Mouse (Mus musculus) neural tube, embryonic 11.5 days (tissue): ENCODE data around the gene Birc6. TPM values are rescaled to one million over a fixed set of nuclear protein-coding genes. Genes with fewer than 3 reads are reported as not detected.
A peak's percentile ranks its signal among the peaks of the same experiment; 100 is the strongest.

Source experiments
- ATAC-seq: fragments of 200-750 bp; cut with Nextera tagmentation; 2 replicates; pipeline ENCODE4 v1.8.0; 2017; ENCODE audit warnings: moderate number of reproducible peaks, mild to moderate bottlenecking, moderate TSS enrichment, moderate library complexity; ENCODE audit not compliant: insufficient read depth, low FRiP score, low TSS enrichment
- DNase-seq: peaks from one replicate; pipeline ENCODE4 v3.0.0-alpha.2; 2015; ENCODE audit warnings: low spot score
- H3K27ac ChIP-seq: fragments of 300-500 bp; sonication (generic); 2 replicates; pipeline ENCODE4 v1.5.1; 2014; ENCODE audit warnings: low read depth, mild to moderate bottlenecking, low read length
- H3K27me3 ChIP-seq: fragments of 300-500 bp; sonication (generic); 2 replicates; pipeline ENCODE4 v1.6.1; 2014; ENCODE audit warnings: mild to moderate bottlenecking, low read length, mixed read lengths; ENCODE audit not compliant: control insufficient read depth, insufficient read depth
- H3K36me3 ChIP-seq: fragments of 300-500 bp; sonication (generic); 2 replicates; pipeline ENCODE4 v1.6.1; 2014; ENCODE audit warnings: mild to moderate bottlenecking, low read length, moderate library complexity, mixed read lengths; ENCODE audit not compliant: control insufficient read depth, insufficient read depth
- H3K4me1 ChIP-seq: fragments of 300-500 bp; sonication (generic); 2 replicates; pipeline ENCODE4 v1.6.1; 2014; ENCODE audit warnings: low read length, mixed read lengths; ENCODE audit not compliant: control insufficient read depth, insufficient read depth
- H3K4me2 ChIP-seq: fragments of 300-500 bp; sonication (generic); 2 replicates; pipeline ENCODE4 v1.6.1; 2014; ENCODE audit warnings: low read depth, mild to moderate bottlenecking, moderate library complexity
- H3K4me3 ChIP-seq: fragments of 300-500 bp; sonication (generic); 2 replicates; pipeline ENCODE4 v1.5.1; 2014; ENCODE audit warnings: low read depth, low read length
- H3K9ac ChIP-seq: fragments of 300-500 bp; sonication (generic); 2 replicates; pipeline ENCODE4 v1.6.1; 2014; ENCODE audit warnings: mild to moderate bottlenecking, low read length
- H3K9me3 ChIP-seq: fragments of 300-500 bp; sonication (generic); 2 replicates; pipeline ENCODE4 v1.6.1; 2016; ENCODE audit warnings: low read length; ENCODE audit not compliant: control insufficient read depth
- WGBS: fragments of 180-500 bp; shearing (Covaris S2); extraction: QIAGEN DNeasy Blood & Tissue Kit; methylation state at CpG from one replicate; pipeline ENCODE4 v1.1.7; 2014; 5-methylcytosine and 5-hydroxymethylcytosine counted together
- polyA plus RNA-seq: library from polyadenylated mRNA; unstranded; fragments of >200 nt; fragmentation: Nextera tagmentation; extraction: Ambion mirVana; gene quantifications from 2 replicates; pipeline ENCODE4 v1.2.1, GENCODE M21; 2014

Birc6 gene
- polyA plus RNA-seq, 1 experiment from 2014 or later, result 79.5 TPM

DNA sequence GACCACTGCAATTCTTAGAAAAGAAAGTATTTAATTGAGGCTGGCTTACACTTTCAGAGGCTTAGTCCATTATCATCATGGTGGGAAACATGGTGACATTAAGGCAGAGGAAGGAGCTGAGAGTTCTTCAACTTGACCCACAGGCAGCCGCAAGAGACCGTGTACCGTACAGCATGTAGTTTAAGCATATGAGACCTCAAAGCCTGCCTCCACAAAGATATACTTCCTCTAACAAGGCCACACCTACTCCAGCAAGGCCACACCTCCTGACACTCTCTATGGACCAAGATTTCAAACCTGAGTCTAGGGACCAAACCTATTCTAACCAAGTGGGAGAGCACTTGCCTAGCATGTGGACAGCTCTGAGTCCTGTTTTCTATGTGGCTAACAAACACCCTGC is 19.5 kb upstream of the Birc6 start:
- Histone ChIP-seq H3K4me3 (no peak overlapping the region), H3K4me2 (no peak overlapping the region), H3K27ac (no peak overlapping the region), H3K9ac (no peak overlapping the region), H3K9me3 (no peaks in the 10 kb centered on the region), H3K36me3 (no peaks in the 10 kb centered on the region), H3K4me1 (no peaks in the 10 kb centered on the region), H3K27me3 (no peaks in the 10 kb centered on the region)
- ATAC-seq (no peak), DNase-seq (no peak)
- WGBS, result 95% methylated on average over 3 of the region's 3 CpGs

DNA sequence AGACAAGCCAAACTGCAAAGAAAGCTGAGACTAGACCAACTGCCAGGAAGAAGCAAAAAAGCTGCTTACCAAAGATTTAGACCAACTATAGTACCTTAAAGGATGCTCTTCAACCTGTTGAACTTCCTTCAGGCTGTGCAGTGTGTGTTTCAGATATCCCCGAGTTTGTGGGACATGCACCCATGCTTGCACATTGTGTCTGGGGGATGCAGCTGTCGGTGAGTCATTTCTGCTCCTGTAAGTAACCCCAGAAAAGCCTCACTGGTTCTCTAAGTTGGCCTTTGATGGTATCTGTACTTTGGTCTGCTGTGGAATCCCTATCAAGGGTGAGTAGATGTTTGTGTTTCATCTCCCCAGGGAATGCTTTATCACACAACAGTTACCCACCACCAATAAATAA is 15.8 kb upstream of the Birc6 start:
- Histone ChIP-seq H3K36me3 (no peaks in the 10 kb centered on the region), H3K9ac (no peak overlapping the region), H3K9me3 (no peaks in the 10 kb centered on the region), H3K27me3 (no peaks in the 10 kb centered on the region), H3K27ac (no peak overlapping the region), H3K4me1 (no peaks in the 10 kb centered on the region), H3K4me3 (no peak overlapping the region), H3K4me2 (no peak overlapping the region)
- WGBS, result 79% methylated on average over 2 of the region's 2 CpGs
- ATAC-seq (no peak), DNase-seq (no peak)

DNA sequence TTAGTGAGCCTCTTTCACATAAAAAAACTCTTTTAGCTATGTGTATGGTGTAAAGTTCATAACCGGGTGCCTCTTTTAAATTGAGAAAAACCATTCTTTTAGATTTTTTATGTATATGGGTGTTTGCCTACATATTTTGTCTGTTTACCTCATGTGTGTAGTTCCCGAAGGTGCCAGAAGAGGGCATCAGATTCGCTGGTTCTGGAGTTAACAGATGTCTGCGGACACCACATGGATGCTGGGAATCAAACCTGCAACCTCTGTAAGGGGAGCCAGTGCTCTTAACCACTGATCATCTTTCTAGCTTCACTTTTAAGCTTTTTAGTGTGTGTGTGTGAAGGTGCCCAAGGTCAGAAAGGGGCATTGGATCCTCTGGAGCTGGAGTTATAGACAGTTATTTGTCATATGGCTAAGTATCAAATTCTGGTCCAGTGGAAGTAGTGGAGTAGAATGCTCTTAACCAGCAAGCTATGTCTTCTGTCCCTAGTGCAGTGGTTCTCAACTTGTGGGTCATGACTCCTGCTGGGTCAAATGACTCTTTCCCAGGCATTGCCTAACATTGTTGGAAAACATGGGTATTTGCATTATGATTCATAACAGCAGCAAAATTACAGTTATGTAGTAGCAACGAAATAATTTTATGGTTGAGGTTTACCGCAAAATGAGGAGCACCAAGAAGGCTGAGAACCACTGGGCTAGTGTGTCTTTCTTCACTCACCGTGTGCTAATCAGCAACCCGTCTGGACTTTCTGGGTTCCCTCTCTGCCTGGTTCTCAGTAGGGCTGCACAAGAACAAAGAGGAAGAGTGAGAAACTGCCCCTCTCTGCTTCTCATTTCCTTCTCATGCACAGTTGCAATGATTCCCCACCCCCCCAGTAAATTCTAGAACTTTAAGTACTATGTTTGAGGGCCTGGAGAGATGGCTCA is 5.0 kb upstream of the Birc6 start:
- Histone ChIP-seq H3K4me1 (no peaks in the 10 kb centered on the region), H3K4me3 (no peak overlapping the region), H3K9me3 (no peaks in the 10 kb centered on the region), H3K4me2 (no peak overlapping the region), H3K9ac (no peak overlapping the region), H3K27me3 (no peaks in the 10 kb centered on the region), H3K36me3 (no peaks in the 10 kb centered on the region), H3K27ac (no peak overlapping the region)
- ATAC-seq, result no peak
- WGBS, result 81% methylated on average over 8 of the region's 8 CpGs
- DNase-seq, result no peak

DNA sequence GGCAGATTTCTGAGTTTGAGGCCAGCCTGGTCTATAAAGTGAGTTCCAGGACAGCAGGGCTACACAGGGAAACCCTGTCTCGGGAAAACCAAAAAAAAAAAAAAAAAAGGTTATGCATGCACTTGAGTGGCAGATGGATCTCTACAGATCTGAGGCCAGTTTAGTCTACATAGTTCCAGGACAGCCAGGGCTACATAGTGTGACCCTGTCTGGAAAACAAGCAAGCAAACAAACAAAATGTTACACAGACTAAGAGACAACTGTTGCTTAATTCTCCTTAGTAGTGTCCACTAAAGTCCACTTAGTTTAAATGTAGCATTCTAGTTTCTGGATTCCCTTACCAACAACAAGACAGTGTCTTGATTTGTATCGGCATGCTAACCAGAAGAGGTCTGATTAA is 2.0 kb upstream of the Birc6 start:
- Histone ChIP-seq H3K27me3 (no peaks in the 10 kb centered on the region), H3K36me3 (no peaks in the 10 kb centered on the region), H3K9ac (no peak overlapping the region), H3K4me3 (no peak overlapping the region), H3K4me2 (no peak overlapping the region), H3K4me1 (peaks cover 7% of the 10 kb centered on the region; the same call in 1 of the 2 replicates), H3K9me3 (no peaks in the 10 kb centered on the region), H3K27ac (no peak overlapping the region)
- DNase-seq (no peak), ATAC-seq (no peak)
- 89% methylated on average over 2 of the region's 2 CpGs for WGBS

DNA sequence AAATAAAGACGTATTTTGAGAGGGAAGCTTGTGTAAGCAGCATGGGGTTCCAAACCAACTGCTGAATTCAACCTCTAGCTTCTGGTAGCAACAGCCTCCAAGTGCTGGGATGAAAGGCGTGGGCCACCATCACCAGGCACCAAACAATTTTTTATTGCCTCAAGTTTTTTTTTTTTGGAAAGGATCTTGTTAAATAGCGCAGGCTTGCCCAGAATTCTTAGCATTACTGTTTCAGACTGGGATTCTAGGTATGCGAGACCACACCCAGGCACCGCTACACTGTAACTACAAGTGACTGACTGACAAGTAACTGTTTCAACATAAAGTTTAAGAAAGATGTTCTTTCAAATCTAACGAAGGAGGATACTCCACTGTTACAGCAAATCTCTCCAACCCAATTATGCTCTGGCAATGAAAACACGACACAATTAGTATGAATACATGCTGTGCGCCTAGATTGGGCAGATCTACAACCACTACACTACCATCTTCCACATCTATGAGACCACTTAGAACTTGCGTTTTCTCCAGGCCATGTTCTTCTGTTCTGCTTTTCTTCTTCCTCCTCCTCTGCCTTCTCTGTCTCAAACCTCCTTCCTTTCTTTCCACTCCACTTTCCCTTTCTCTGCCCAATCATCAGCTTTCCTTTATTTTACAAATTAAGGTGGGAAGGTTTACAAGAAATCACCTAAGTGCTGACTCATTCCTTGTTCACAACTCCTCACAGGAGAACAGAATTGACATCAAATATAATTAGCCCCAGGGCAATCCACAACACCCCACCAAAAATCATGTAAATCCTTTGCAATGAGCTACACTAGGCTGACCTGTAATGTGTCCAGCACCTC is 1.1 kb upstream of the Birc6 start:
- ATAC-seq (no peak; the same call in 1 of the 2 replicates), DNase-seq (no peak)
- Histone ChIP-seq H3K4me2 (peak overlapping the region; percentile 43), H3K4me1 (peaks cover 7% of the 10 kb centered on the region; the same call in 1 of the 2 replicates), H3K27ac (no peak overlapping the region), H3K4me3 (peak overlapping the region; percentile 71; the same call in 1 of the 2 replicates), H3K9ac (peak overlapping the region; percentile 64; the same call in 1 of the 2 replicates), H3K36me3 (no peaks in the 10 kb centered on the region), H3K27me3 (no peaks in the 10 kb centered on the region), H3K9me3 (no peaks in the 10 kb centered on the region)
- 90% methylated on average over 9 of the region's 9 CpGs for WGBS

DNA sequence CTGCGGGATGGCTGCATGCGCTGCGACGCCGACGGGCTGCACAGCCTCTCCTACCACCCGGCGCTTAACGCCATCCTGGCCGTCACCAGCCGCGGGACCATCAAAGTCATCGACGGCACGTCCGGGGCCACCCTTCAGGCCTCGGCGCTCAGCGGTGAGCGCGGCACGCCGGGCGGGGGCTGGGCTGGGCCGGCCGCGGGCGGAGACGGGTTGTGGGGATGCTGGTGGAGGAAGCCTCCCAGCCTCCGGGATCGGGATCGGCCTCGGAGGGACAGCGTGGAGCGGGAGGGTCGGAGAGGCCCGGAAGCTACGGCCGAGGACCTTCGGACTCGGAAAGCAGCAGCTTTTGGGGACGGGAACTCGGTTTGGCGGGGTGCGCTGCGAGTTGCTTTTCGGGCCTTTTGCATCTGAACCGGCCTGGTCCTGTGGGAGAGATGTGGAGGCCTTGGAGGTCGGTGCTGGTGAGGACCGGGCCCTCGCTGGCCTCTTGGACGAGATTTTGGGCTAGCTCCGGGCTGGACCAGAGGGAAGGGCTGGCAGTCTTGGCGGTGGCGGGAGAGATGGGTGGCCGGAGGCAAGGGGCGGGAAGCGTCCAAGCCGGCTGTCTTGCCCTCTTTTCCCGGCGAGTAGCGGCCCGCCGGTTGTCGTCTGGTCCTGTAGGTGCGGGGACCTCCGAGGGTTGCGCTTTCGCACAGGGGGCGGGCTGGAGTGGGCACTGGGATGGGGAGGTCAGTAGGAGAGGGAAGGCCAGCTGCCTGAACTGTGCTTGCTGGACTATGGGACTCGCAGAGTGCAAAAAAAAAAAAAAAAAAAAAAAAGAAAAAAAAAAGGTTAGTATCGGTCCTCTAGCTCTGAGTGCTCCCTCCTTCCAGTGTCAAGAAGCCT is 795 bp downstream of the Birc6 start:
- H3K9ac ChIP-seq, result peak overlapping the region; percentile 90
- DNase-seq, result no peak

DNA sequence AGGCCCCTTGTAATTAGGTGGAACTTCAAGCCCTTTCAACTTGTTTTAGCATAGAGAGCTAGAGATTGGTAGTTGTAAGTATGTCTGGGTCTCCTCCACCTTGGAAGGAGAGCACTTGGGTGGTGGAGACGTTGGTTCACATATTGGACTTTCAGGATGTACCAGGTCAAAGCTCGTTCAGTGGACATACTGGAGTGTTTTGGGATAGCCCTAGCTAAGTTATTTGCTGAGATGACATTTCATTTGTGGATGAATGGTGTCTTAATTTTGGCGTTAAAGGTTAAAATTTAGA is 1.4 kb downstream of the Birc6 start:
- Histone ChIP-seq H3K27ac (no peak overlapping the region; the same call in 1 of the 2 replicates), H3K9me3 (no peaks in the 10 kb centered on the region), H3K9ac (peak overlapping the region; percentile 90), H3K4me1 (peaks cover 7% of the 10 kb centered on the region; the same call in 1 of the 2 replicates), H3K36me3 (no peaks in the 10 kb centered on the region), H3K4me2 (peak overlapping the region; percentile 75), H3K27me3 (no peaks in the 10 kb centered on the region), H3K4me3 (peak overlapping the region; percentile 71)
- DNase-seq, result no peak
- WGBS, result 23% methylated on average over 3 of the region's 3 CpGs
- no peak for ATAC-seq

More for the DNA sequence above, 795 bp downstream of the Birc6 start:
- Histone ChIP-seq H3K4me1 (peaks cover 7% of the 10 kb centered on the region; the same call in 1 of the 2 replicates), H3K36me3 (no peaks in the 10 kb centered on the region), H3K4me2 (peak overlapping the region; percentile 75), H3K9me3 (no peaks in the 10 kb centered on the region), H3K27me3 (no peaks in the 10 kb centered on the region), H3K27ac (peak overlapping the region; percentile 95), H3K4me3 (peak overlapping the region; percentile 71)
- under 1% methylated on average over 72 of the region's 72 CpGs for WGBS
- peak; percentile 59 for ATAC-seq

DNA sequence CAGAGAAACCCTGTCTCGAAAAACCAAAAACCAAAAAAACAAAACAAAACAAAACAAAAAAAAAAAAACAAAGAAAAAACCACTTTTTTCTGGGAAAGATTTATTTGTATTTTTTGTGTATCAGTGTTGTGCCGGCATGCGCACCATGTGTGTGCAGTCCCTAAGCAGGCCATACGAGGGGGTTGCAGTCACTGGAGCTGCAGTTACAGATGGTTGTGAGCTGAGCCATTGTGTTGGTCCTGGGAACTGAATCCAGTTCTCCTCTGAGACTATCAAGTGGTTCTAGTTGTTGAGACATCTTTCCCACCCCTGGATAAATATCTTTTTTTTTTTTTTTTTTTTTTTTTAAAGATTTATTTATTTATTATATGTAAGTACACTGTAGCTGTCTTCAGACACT is 6.9 kb downstream of the Birc6 start:
- WGBS, result 94% methylated on average over 4 of the region's 4 CpGs
- H3K4me2 ChIP-seq, result no peak overlapping the region
- DNase-seq (no peak), ATAC-seq (no peak)
- H3K4me1 ChIP-seq, result peaks cover 2% of the 10 kb centered on the region; the same call in 1 of the 2 replicates
- H3K4me3 ChIP-seq, result no peak overlapping the region
- H3K9ac ChIP-seq, result no peak overlapping the region
- H3K27ac ChIP-seq, result no peak overlapping the region
- H3K36me3 ChIP-seq, result no peaks in the 10 kb centered on the region
- H3K9me3 ChIP-seq, result no peaks in the 10 kb centered on the region
- no peaks in the 10 kb centered on the region for H3K27me3 ChIP-seq
